ENCODE assay signal across 9 mouse cellular contexts in the genomic region with DNA sequence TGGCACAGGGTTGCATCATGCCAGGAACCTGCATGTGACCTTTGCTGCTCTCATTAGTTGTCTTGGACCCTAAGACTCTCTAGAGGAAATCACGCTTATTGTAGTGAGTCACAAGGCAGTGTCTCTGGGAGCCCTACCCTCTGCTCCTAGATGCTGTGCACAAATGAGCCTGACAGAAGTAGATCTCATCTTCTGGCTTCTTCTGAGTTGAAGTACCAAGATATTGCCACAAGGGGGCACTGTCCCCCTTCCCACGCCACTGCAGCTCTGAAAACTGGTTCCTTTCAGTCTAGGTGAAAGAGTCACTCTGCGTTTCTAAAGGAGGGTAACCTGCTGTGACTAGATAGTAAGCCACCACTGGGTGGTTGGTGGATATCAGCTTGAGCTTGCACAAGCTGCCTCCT.
DNase-seq lines count a peak whose midpoint lies in the region; ATAC-seq lines count a peak whose summit lies in the region.
"Had no signal": no experiment of that assay in that cellular context is flagged by ENCODE, and none has a peak within 500 bp of the region (broad histone marks: within the 10 kb centered on the region; RNA-seq: fewer than 3 reads in every experiment).

No protein-coding gene starts in this region.

- ATAC-seq in hematopoietic stem cell, adult 5-6 weeks (replicated peaks in 1 of 2; ENCODE audit: insufficient read depth in 1 of 2, low FRiP score in 2 of 2, low TSS enrichment in 1 of 2, low read depth in 1 of 2, poor library complexity in 2 of 2, severe bottlenecking in 2 of 2) = peak; percentile 75 to 79
- peak; percentile 23; the same call in 1 of the 2 replicates for ATAC-seq in lung, embryonic 16.5 days (ENCODE audit: low read depth)

- no peaks in the 10 kb centered on the region for H3K36me3 ChIP-seq in forebrain, embryonic 10.5 days (replicated peaks)
- H3K36me3 ChIP-seq in lung, embryonic 16.5 days (ENCODE audit: control insufficient read depth, insufficient read depth, low read length) = no peaks in the 10 kb centered on the region
- H3K36me3 ChIP-seq: lung, embryonic 15.5 days had no signal

- no peaks in the 10 kb centered on the region for H3K27me3 ChIP-seq in forebrain, embryonic 10.5 days (ENCODE audit: poor library complexity, severe bottlenecking)
- no peaks in the 10 kb centered on the region for H3K27me3 ChIP-seq in lung, embryonic 16.5 days (ENCODE audit: control insufficient read depth, insufficient read depth, low read depth, low read length)
- H3K27me3 ChIP-seq: lung, embryonic 15.5 days had no signal

- H3K9ac ChIP-seq in lung, embryonic 16.5 days (ENCODE audit: low read length) = no peak overlapping the region
- H3K9ac ChIP-seq: lung, embryonic 15.5 days had no signal

- peaks cover 11% of the 10 kb centered on the region for H3K4me1 ChIP-seq in forebrain, embryonic 10.5 days
- H3K4me1 ChIP-seq in lung, embryonic 16.5 days (replicated peaks; ENCODE audit: control insufficient read depth, insufficient read depth, low read length) = peaks cover 19% of the 10 kb centered on the region

- H3K4me3 ChIP-seq in forebrain, embryonic 10.5 days = no peak overlapping the region
- no peak overlapping the region for H3K4me3 ChIP-seq in lung, embryonic 16.5 days (ENCODE audit: low read length)
- H3K4me3 ChIP-seq: lung, embryonic 15.5 days had no signal

- peak; percentile 77 for DNase-seq in Muller cell, postnatal 12 days (ENCODE audit: inconsistent ontology term)
- DNase-seq in c-Kit-positive CD71-positive TER-119-negative erythroid progenitor cells, embryonic 14.5 days (ENCODE audit: low read depth) = peak; percentile 60
- DNase-seq in forebrain, embryonic 10.5 days (ENCODE audit: extremely low spot score, low spot score) = peak; percentile 74
- peak; percentile 80 for DNase-seq in layer of hippocampus, adult 11-12 months (ENCODE audit: low spot score)
- peak; percentile 16 for DNase-seq in retina, adult 2 months (ENCODE audit: low read depth, low spot score)
- DNase-seq in yolk sac, embryonic 10.5 days (ENCODE audit: low spot score) = no peak

- H3K27ac ChIP-seq in forebrain, embryonic 10.5 days = no peak overlapping the region
- H3K27ac ChIP-seq in lung, embryonic 16.5 days (ENCODE audit: low read length) = no peak overlapping the region
- H3K27ac ChIP-seq: lung, embryonic 15.5 days had no signal

- no peaks in the 10 kb centered on the region for H3K9me3 ChIP-seq in forebrain, embryonic 10.5 days
- H3K9me3 ChIP-seq in lung, embryonic 16.5 days (ENCODE audit: control insufficient read depth, low read length) = no peaks in the 10 kb centered on the region
- H3K9me3 ChIP-seq: lung, embryonic 15.5 days had no signal

- 8% methylated on average over 3 of the region's 3 CpGs for WGBS in forebrain, embryonic 10.5 days
- 5% methylated on average over 3 of the region's 3 CpGs for WGBS in lung, embryonic 16.5 days

- H3K4me2 ChIP-seq in lung, embryonic 16.5 days (ENCODE audit: low read depth, low read length) = no peak overlapping the region
- H3K4me2 ChIP-seq: lung, embryonic 15.5 days had no signal
